Mouse (Mus musculus): ENCODE results near the gene Pcolce2. TPM values are rescaled to one million over a fixed set of nuclear protein-coding genes. Genes with fewer than 3 reads are reported as not detected.

Pcolce2 gene
- polyA plus RNA-seq, 1 experiment from 2014 or later = 7.1 TPM

- Histone ChIP-seq H3K4me2 (no peak overlapping the region), H3K27ac (ENCODE audit: low read depth) (no peak overlapping the region), H3K36me3 (ENCODE audit: insufficient read depth) (no peaks in the 10 kb centered on the region), H3K4me3 (ENCODE audit: low read depth, low read length) (no peak overlapping the region), H3K27me3 (ENCODE audit: insufficient read depth, low read length) (no peaks in the 10 kb centered on the region), H3K4me1 (ENCODE audit: insufficient read depth) (no peaks in the 10 kb centered on the region), H3K9me3 (ENCODE audit: low read depth, low read length) (no peaks in the 10 kb centered on the region), H3K9ac (no peak overlapping the region)
- no peak for ATAC-seq (ENCODE audit: insufficient read depth)
- DNase-seq = no peak
- no peak for TF ChIP-seq CTCF (IDR thresholded peaks at IDR 0.05; ENCODE audit: low read depth)
- WGBS = 52% methylated on average over 3 of the region's 3 CpGs
Observed at GRCm38 (mm10) chr9:95602849-95603248, 34.6 kb upstream of the Pcolce2 start.

GRCm38 (mm10) chr9:95603316-95603715 is 34.1 kb upstream of the Pcolce2 start:
- Histone ChIP-seq H3K9ac (no peak overlapping the region), H3K4me1 (ENCODE audit: insufficient read depth) (no peaks in the 10 kb centered on the region), H3K27me3 (ENCODE audit: insufficient read depth, low read length) (no peaks in the 10 kb centered on the region), H3K4me2 (no peak overlapping the region), H3K36me3 (ENCODE audit: insufficient read depth) (no peaks in the 10 kb centered on the region), H3K9me3 (ENCODE audit: low read depth, low read length) (no peaks in the 10 kb centered on the region), H3K4me3 (ENCODE audit: low read depth, low read length) (no peak overlapping the region), H3K27ac (ENCODE audit: low read depth) (no peak overlapping the region)
- ATAC-seq (ENCODE audit: insufficient read depth) (no peak), DNase-seq (no peak)
- no peak for TF ChIP-seq CTCF (IDR thresholded peaks at IDR 0.05; ENCODE audit: low read depth)
- WGBS = 69% methylated on average over 9 of the region's 9 CpGs

- ATAC-seq (ENCODE audit: insufficient read depth) = no peak
- H3K9me3 ChIP-seq (ENCODE audit: low read depth, low read length) = no peaks in the 10 kb centered on the region
- no peak overlapping the region for H3K4me2 ChIP-seq
- peak; percentile 41 for TF ChIP-seq CTCF (IDR thresholded peaks at IDR 0.05; ENCODE audit: low read depth)
- no peaks in the 10 kb centered on the region for H3K4me1 ChIP-seq (ENCODE audit: insufficient read depth)
- peak; percentile 26 for DNase-seq
- 56% methylated on average over 5 of the region's 5 CpGs for WGBS
- no peaks in the 10 kb centered on the region for H3K27me3 ChIP-seq (ENCODE audit: insufficient read depth, low read length)
- no peak overlapping the region for H3K9ac ChIP-seq
- H3K4me3 ChIP-seq (ENCODE audit: low read depth, low read length) = no peak overlapping the region
- H3K27ac ChIP-seq (ENCODE audit: low read depth) = no peak overlapping the region
- no peaks in the 10 kb centered on the region for H3K36me3 ChIP-seq (ENCODE audit: insufficient read depth)
Observed at GRCm38 (mm10) chr9:95607196-95607595, 30.2 kb upstream of the Pcolce2 start.

- H3K27me3 ChIP-seq (ENCODE audit: insufficient read depth, low read length) = no peaks in the 10 kb centered on the region
- no peak for TF ChIP-seq CTCF (IDR thresholded peaks at IDR 0.05; ENCODE audit: low read depth)
- H3K4me3 ChIP-seq (ENCODE audit: low read depth, low read length) = no peak overlapping the region
- H3K36me3 ChIP-seq (ENCODE audit: insufficient read depth) = no peaks in the 10 kb centered on the region
- no peak overlapping the region for H3K27ac ChIP-seq (ENCODE audit: low read depth)
- H3K9ac ChIP-seq = no peak overlapping the region
- H3K4me1 ChIP-seq (ENCODE audit: insufficient read depth) = no peaks in the 10 kb centered on the region
- no peak overlapping the region for H3K4me2 ChIP-seq
- 69% methylated on average over 8 of the region's 8 CpGs for WGBS
- H3K9me3 ChIP-seq (ENCODE audit: low read depth, low read length) = no peaks in the 10 kb centered on the region
- ATAC-seq (ENCODE audit: insufficient read depth) (no peak), DNase-seq (no peak)
Observed at GRCm38 (mm10) chr9:95612246-95612768, 25.1 kb upstream of the Pcolce2 start.

GRCm38 (mm10) chr9:95613426-95614127 is 23.8 kb upstream of the Pcolce2 start:
- Histone ChIP-seq H3K4me2 (no peak overlapping the region), H3K9ac (no peak overlapping the region), H3K4me1 (ENCODE audit: insufficient read depth) (no peaks in the 10 kb centered on the region), H3K4me3 (ENCODE audit: low read depth, low read length) (no peak overlapping the region), H3K27ac (ENCODE audit: low read depth) (no peak overlapping the region), H3K9me3 (ENCODE audit: low read depth, low read length) (no peaks in the 10 kb centered on the region), H3K36me3 (ENCODE audit: insufficient read depth) (no peaks in the 10 kb centered on the region), H3K27me3 (ENCODE audit: insufficient read depth, low read length) (no peaks in the 10 kb centered on the region)
- TF ChIP-seq CTCF (IDR thresholded peaks at IDR 0.05; ENCODE audit: low read depth) = no peak
- 27% methylated on average over 9 of the region's 9 CpGs for WGBS
- DNase-seq = no peak
- no peak for ATAC-seq (ENCODE audit: insufficient read depth)

GRCm38 (mm10) chr9:95614861-95615615 is 22.4 kb upstream of the Pcolce2 start:
- H3K4me3 ChIP-seq (ENCODE audit: low read depth, low read length) = no peak overlapping the region
- DNase-seq = no peak
- H3K9me3 ChIP-seq (ENCODE audit: low read depth, low read length) = no peaks in the 10 kb centered on the region
- no peak for ATAC-seq (ENCODE audit: insufficient read depth)
- no peak for TF ChIP-seq CTCF (IDR thresholded peaks at IDR 0.05; ENCODE audit: low read depth)
- no peaks in the 10 kb centered on the region for H3K4me1 ChIP-seq (ENCODE audit: insufficient read depth)
- H3K27me3 ChIP-seq (ENCODE audit: insufficient read depth, low read length) = no peaks in the 10 kb centered on the region
- no peak overlapping the region for H3K4me2 ChIP-seq
- no peak overlapping the region for H3K9ac ChIP-seq
- no peak overlapping the region for H3K27ac ChIP-seq (ENCODE audit: low read depth)
- 68% methylated on average over 14 of the region's 14 CpGs for WGBS
- H3K36me3 ChIP-seq (ENCODE audit: insufficient read depth) = no peaks in the 10 kb centered on the region

- DNase-seq = no peak
- 73% methylated on average over 3 of the region's 3 CpGs for WGBS
Observed at GRCm38 (mm10) chr9:95615961-95616360, 21.4 kb upstream of the Pcolce2 start.

More at GRCm38 (mm10) chr9:95615961-95616360, 21.4 kb upstream of the Pcolce2 start:
- Histone ChIP-seq H3K4me1 (ENCODE audit: insufficient read depth) (no peaks in the 10 kb centered on the region), H3K27me3 (ENCODE audit: insufficient read depth, low read length) (no peaks in the 10 kb centered on the region), H3K9ac (no peak overlapping the region), H3K36me3 (ENCODE audit: insufficient read depth) (no peaks in the 10 kb centered on the region), H3K9me3 (ENCODE audit: low read depth, low read length) (no peaks in the 10 kb centered on the region), H3K4me2 (no peak overlapping the region), H3K27ac (ENCODE audit: low read depth) (no peak overlapping the region), H3K4me3 (ENCODE audit: low read depth, low read length) (no peak overlapping the region)
- TF ChIP-seq CTCF (IDR thresholded peaks at IDR 0.05; ENCODE audit: low read depth) = no peak
- ATAC-seq (ENCODE audit: insufficient read depth) = no peak
